ENCODE assay signal across 11 mouse cellular contexts in the genomic region with DNA sequence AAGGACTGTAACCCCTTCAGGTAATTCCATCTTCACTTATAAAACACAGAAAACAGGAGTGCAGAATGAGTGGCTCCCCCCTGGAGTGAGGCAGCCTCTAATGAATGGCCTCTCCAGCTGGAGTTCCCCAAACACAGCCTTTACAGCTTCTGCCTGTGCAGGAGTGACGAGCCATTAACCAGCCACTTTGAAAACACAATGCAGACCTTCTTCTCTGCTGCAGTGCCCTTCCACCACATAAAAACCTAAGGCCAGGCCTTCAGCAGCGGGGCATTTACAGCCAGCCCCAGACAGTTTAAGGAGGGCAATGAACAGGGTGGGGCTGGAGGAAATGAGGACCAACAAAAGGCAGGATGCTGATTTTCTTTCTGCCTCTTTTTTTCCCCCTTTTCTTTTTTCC.
DNase-seq lines count a peak whose midpoint lies in the region; ATAC-seq and TF ChIP-seq lines count a peak whose summit lies in the region.
"Had no signal": no experiment of that assay in that cellular context is flagged by ENCODE, and none has a peak within 500 bp of the region (broad histone marks: within the 10 kb centered on the region; RNA-seq: fewer than 3 reads in every experiment).

No protein-coding gene starts in this region.

- no peaks in the 10 kb centered on the region for H3K9me3 ChIP-seq in hindbrain, embryonic 11.5 days (ENCODE audit: control insufficient read depth, low read length)
- no peaks in the 10 kb centered on the region for H3K9me3 ChIP-seq in hindbrain, postnatal 0 days (ENCODE audit: low read length)
- no peaks in the 10 kb centered on the region for H3K9me3 ChIP-seq in forebrain, embryonic 10.5 days
- H3K9me3 ChIP-seq in intestine, embryonic 16.5 days (ENCODE audit: control insufficient read depth, low read length), result no peaks in the 10 kb centered on the region
- H3K9me3 ChIP-seq in neural tube, embryonic 15.5 days (replicated peaks), result no peaks in the 10 kb centered on the region
- H3K9me3 ChIP-seq: heart, embryonic 12.5 days had no signal

- no peaks in the 10 kb centered on the region for H3K4me1 ChIP-seq in hindbrain, embryonic 11.5 days (replicated peaks; ENCODE audit: control insufficient read depth, insufficient read depth, low read length)
- peaks cover 6% of the 10 kb centered on the region; the same call in 1 of the 2 replicates for H3K4me1 ChIP-seq in hindbrain, postnatal 0 days (ENCODE audit: insufficient read depth, low read length)
- H3K4me1 ChIP-seq in forebrain, embryonic 10.5 days, result peaks cover 30% of the 10 kb centered on the region
- H3K4me1 ChIP-seq in intestine, embryonic 16.5 days (ENCODE audit: control insufficient read depth, insufficient read depth, low read length), result peaks cover 26% of the 10 kb centered on the region
- H3K4me1 ChIP-seq in neural tube, embryonic 15.5 days, result peaks cover 25% of the 10 kb centered on the region

- H3K4me3 ChIP-seq in hindbrain, embryonic 11.5 days (ENCODE audit: low read depth, low read length), result no peak overlapping the region
- no peak overlapping the region for H3K4me3 ChIP-seq in hindbrain, postnatal 0 days (ENCODE audit: low read length)
- H3K4me3 ChIP-seq in forebrain, embryonic 10.5 days, result no peak overlapping the region
- no peak overlapping the region for H3K4me3 ChIP-seq in intestine, embryonic 16.5 days (ENCODE audit: low read length)
- H3K4me3 ChIP-seq in neural tube, embryonic 15.5 days (replicated peaks), result no peak overlapping the region
- H3K4me3 ChIP-seq: heart, embryonic 12.5 days had no signal

- ATAC-seq in hindbrain, embryonic 11.5 days (ENCODE audit: low FRiP score), result peak; percentile 71
- no peak for ATAC-seq in hindbrain, postnatal 0 days
- peak; percentile 65 for ATAC-seq in intestine, embryonic 16.5 days
- peak; percentile 60; the same call in 1 of the 2 replicates for ATAC-seq in neural tube, embryonic 15.5 days (ENCODE audit: low FRiP score)

- H3K27ac ChIP-seq in hindbrain, embryonic 11.5 days (ENCODE audit: low read depth, low read length), result peak overlapping the region; percentile 24; the same call in 1 of the 2 replicates
- no peak overlapping the region for H3K27ac ChIP-seq in hindbrain, postnatal 0 days
- peak overlapping the region; percentile 48; the same call in 1 of the 2 replicates for H3K27ac ChIP-seq in forebrain, embryonic 10.5 days
- no peak overlapping the region for H3K27ac ChIP-seq in intestine, embryonic 16.5 days (ENCODE audit: low read length)
- H3K27ac ChIP-seq in neural tube, embryonic 15.5 days (replicated peaks), result peak overlapping the region; percentile 46

- WGBS in hindbrain, embryonic 11.5 days, result 4% methylated on average over 2 of the region's 2 CpGs
- 35% methylated on average over 2 of the region's 2 CpGs for WGBS in hindbrain, postnatal 0 days
- WGBS in forebrain, embryonic 10.5 days, result 7% methylated on average over 2 of the region's 2 CpGs
- 24% methylated on average over 2 of the region's 2 CpGs for WGBS in intestine, embryonic 16.5 days
- 15% methylated on average over 2 of the region's 2 CpGs for WGBS in neural tube, embryonic 15.5 days

- no peaks in the 10 kb centered on the region for H3K27me3 ChIP-seq in hindbrain, embryonic 11.5 days (ENCODE audit: control insufficient read depth, insufficient read depth, low read length)
- H3K27me3 ChIP-seq in hindbrain, postnatal 0 days (ENCODE audit: insufficient read depth, low read length), result no peaks in the 10 kb centered on the region
- H3K27me3 ChIP-seq in forebrain, embryonic 10.5 days (ENCODE audit: poor library complexity, severe bottlenecking), result no peaks in the 10 kb centered on the region
- H3K27me3 ChIP-seq in intestine, embryonic 16.5 days (replicated peaks; ENCODE audit: control insufficient read depth, insufficient read depth, low read length), result no peaks in the 10 kb centered on the region
- H3K27me3 ChIP-seq in neural tube, embryonic 15.5 days (replicated peaks), result no peaks in the 10 kb centered on the region
- H3K27me3 ChIP-seq: heart, embryonic 12.5 days had no signal

- H3K36me3 ChIP-seq in hindbrain, embryonic 11.5 days (ENCODE audit: control insufficient read depth, insufficient read depth, low read length), result no peaks in the 10 kb centered on the region
- H3K36me3 ChIP-seq in hindbrain, postnatal 0 days (ENCODE audit: insufficient read depth, low read length), result no peaks in the 10 kb centered on the region
- H3K36me3 ChIP-seq in forebrain, embryonic 10.5 days (replicated peaks), result peaks cover 18% of the 10 kb centered on the region
- H3K36me3 ChIP-seq in intestine, embryonic 16.5 days (ENCODE audit: control insufficient read depth, insufficient read depth, low read length), result no peaks in the 10 kb centered on the region
- H3K36me3 ChIP-seq in neural tube, embryonic 15.5 days, result peaks cover 2% of the 10 kb centered on the region; the same call in 1 of the 2 replicates
- H3K36me3 ChIP-seq: heart, embryonic 12.5 days had no signal

- DNase-seq in hindbrain, embryonic 11.5 days (ENCODE audit: low spot score), result peak; percentile 15
- no peak for DNase-seq in hindbrain, postnatal 0 days (ENCODE audit: low spot score)
- peak; percentile 27 for DNase-seq in forebrain, embryonic 10.5 days (ENCODE audit: extremely low spot score, low spot score)
- no peak for DNase-seq in thymus, postnatal 4 days
- DNase-seq in cerebellum, postnatal 25 days, result no peak
- DNase-seq in right cerebral cortex, postnatal 36 days (ENCODE audit: low spot score in 2 of 2), result no peak
- DNase-seq: kidney, postnatal 36 days; left cerebral cortex, postnatal 4 days had no signal

- TF ChIP-seq CTCF in hindbrain, postnatal 0 days (IDR thresholded peaks at IDR 0.05; ENCODE audit: low read depth), result no peak

- H3K9ac ChIP-seq in hindbrain, embryonic 11.5 days (ENCODE audit: low read depth, low read length), result no peak overlapping the region
- no peak overlapping the region for H3K9ac ChIP-seq in hindbrain, postnatal 0 days (replicated peaks; ENCODE audit: low read length)
- no peak overlapping the region for H3K9ac ChIP-seq in intestine, embryonic 16.5 days (ENCODE audit: low read depth, low read length)
- H3K9ac ChIP-seq in neural tube, embryonic 15.5 days (replicated peaks), result no peak overlapping the region
- H3K9ac ChIP-seq: heart, embryonic 12.5 days had no signal

- no peak overlapping the region for H3K4me2 ChIP-seq in hindbrain, embryonic 11.5 days (replicated peaks; ENCODE audit: low read depth, low read length)
- no peak overlapping the region for H3K4me2 ChIP-seq in hindbrain, postnatal 0 days (ENCODE audit: low read depth, low read length)
- H3K4me2 ChIP-seq in intestine, embryonic 16.5 days (ENCODE audit: low read depth, low read length), result no peak overlapping the region
- no peak overlapping the region for H3K4me2 ChIP-seq in neural tube, embryonic 15.5 days
- H3K4me2 ChIP-seq: heart, embryonic 12.5 days had no signal

Comparison
In these comparisons a context has a peak if more than half of its experiments do, and no peak if none do; other contexts are left out.
1. DNase-seq: peak in hindbrain, embryonic 11.5 days (single experiment) and forebrain, embryonic 10.5 days (single experiment); none in hindbrain, postnatal 0 days (single experiment), thymus, postnatal 4 days (single experiment), cerebellum, postnatal 25 days (0 of 2) and right cerebral cortex, postnatal 36 days (0 of 2).
2. H3K27ac ChIP-seq: peak in hindbrain, embryonic 11.5 days (single experiment), forebrain, embryonic 10.5 days (single experiment) and neural tube, embryonic 15.5 days (single experiment); none in hindbrain, postnatal 0 days (single experiment) and intestine, embryonic 16.5 days (single experiment).